Mouse (Mus musculus): ENCODE data around the gene 3110070M22Rik.

DNA sequence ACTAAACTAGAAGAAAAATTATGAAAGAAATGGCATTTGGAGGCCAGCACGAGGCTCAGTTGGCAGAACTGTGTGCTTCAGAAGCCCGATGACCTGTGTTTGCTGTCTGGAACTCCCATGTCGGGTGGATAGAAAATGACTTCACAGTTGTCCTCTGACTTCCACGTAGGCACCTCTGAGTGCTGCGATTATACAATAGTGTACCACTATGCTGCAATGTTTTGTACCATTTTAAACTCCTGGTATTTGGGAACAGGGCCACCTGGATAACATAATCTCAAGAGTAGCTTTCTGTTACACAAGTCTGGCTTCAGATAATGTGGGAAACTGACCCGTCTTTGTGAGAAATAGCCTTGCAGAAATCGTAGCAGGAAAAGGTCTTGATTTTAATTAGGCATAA lies 31.8 kb downstream of the 3110070M22Rik start:
- TF ChIP-seq EP300 (IDR thresholded peaks at IDR 0.05; ENCODE audit: low read depth), result no peak
- no peak for TF ChIP-seq CTCF (IDR thresholded peaks at IDR 0.05; ENCODE audit: low read depth)
